Mouse (Mus musculus): ENCODE data around the gene Prpf31.

GRCm38 (mm10) chr7:3580029-3580428, 49.8 kb upstream of the Prpf31 start:
- no peak for TF ChIP-seq CTCF (IDR thresholded peaks at IDR 0.05; ENCODE audit: low read depth)
- no peak for TF ChIP-seq EP300 (IDR thresholded peaks at IDR 0.05; ENCODE audit: low read depth)

Data from heart, postnatal 0 days (tissue).